Mouse (Mus musculus) stomach, embryonic 16.5 days (tissue): Measurements from ENCODE around the gene Stk16. TPM values are rescaled to one million over a fixed set of nuclear protein-coding genes. Genes with fewer than 3 reads are reported as not detected.

Experiments
- ATAC-seq: fragments of 200-750 bp; cut with Nextera tagmentation; 2 replicates; pipeline ENCODE4 v1.8.0; 2017; ENCODE audit warnings: moderate number of reproducible peaks, moderate TSS enrichment; ENCODE audit not compliant: insufficient read depth, low FRiP score
- H3K27ac ChIP-seq: fragments of 300-500 bp; sonication (generic); 2 replicates; pipeline ENCODE4 v1.5.1; 2014; ENCODE audit warnings: low read length
- H3K27me3 ChIP-seq: fragments of 300-500 bp; sonication (generic); 2 replicates; pipeline ENCODE4 v1.6.1; 2014; ENCODE audit warnings: low read length, control low read depth, mixed read lengths; ENCODE audit not compliant: control insufficient read depth, insufficient read depth
- H3K36me3 ChIP-seq: fragments of 300-500 bp; sonication (generic); 2 replicates; pipeline ENCODE4 v1.6.1; 2014; ENCODE audit warnings: low read length; ENCODE audit not compliant: control insufficient read depth, insufficient read depth
- H3K4me1 ChIP-seq: fragments of 300-500 bp; sonication (generic); 2 replicates; pipeline ENCODE4 v1.6.1; 2014; ENCODE audit warnings: low read length, control low read depth, mixed read lengths; ENCODE audit not compliant: control insufficient read depth, insufficient read depth
- H3K4me2 ChIP-seq: fragments of 300-500 bp; sonication (generic); 2 replicates; pipeline ENCODE4 v1.6.1; 2014; ENCODE audit warnings: low read depth, low read length, mixed read lengths
- H3K4me3 ChIP-seq: fragments of 300-500 bp; sonication (generic); replicated peaks from 2 replicates; pipeline ENCODE4 v1.5.1; 2014; ENCODE audit warnings: mild to moderate bottlenecking, low read length
- H3K9ac ChIP-seq: fragments of 300-500 bp; sonication (generic); 2 replicates; pipeline ENCODE4 v1.6.1; 2014; ENCODE audit warnings: low read length
- H3K9me3 ChIP-seq: fragments of 300-500 bp; sonication (generic); replicated peaks from 2 replicates; pipeline ENCODE4 v1.6.1; 2016; ENCODE audit warnings: low read length, control low read depth; ENCODE audit not compliant: control insufficient read depth
- WGBS: fragments of 180-500 bp; shearing (Covaris S2); extraction: QIAGEN DNeasy Blood & Tissue Kit; methylation state at CpG from one replicate; pipeline ENCODE4 v1.1.7; 2014; 5-methylcytosine and 5-hydroxymethylcytosine counted together
- polyA plus RNA-seq: library from polyadenylated mRNA; unstranded; fragments of >200 nt; fragmentation: Nextera tagmentation; extraction: Ambion mirVana; gene quantifications from 2 replicates; pipeline ENCODE4 v1.2.1, GENCODE M21; 2015

Gene Stk16
- polyA plus RNA-seq, 1 experiment from 2014 or later: 115 TPM

DNA sequence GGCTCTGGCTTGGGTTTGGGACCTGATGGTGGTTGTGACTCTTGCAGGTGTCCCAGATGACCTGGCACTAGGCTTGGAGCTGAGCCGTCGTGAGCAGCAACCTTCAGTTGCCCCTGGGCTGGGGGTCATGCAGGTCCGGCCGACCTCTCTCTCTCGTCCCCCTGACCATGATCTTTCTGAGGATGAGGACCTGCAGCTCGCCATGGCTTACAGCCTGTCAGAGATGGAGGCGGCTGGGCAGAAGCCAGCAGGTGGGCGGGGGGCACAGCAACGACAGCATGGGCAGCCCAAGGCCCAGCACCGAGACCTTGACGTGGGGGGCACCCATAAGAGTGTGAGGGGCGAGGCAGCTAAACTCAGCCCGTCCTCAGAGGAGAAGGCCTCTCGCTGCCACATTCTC is 32.8 kb downstream of the Stk16 start:
- 89% methylated on average over 14 of the region's 14 CpGs for WGBS
- Histone ChIP-seq H3K9ac (no peak overlapping the region), H3K27ac (no peak overlapping the region), H3K4me2 (no peak overlapping the region), H3K36me3 (peaks cover 11% of the 10 kb centered on the region; the same call in 1 of the 2 replicates), H3K9me3 (no peaks in the 10 kb centered on the region), H3K4me1 (peaks cover 9% of the 10 kb centered on the region), H3K4me3 (no peak overlapping the region), H3K27me3 (no peaks in the 10 kb centered on the region)
- no peak for ATAC-seq

DNA sequence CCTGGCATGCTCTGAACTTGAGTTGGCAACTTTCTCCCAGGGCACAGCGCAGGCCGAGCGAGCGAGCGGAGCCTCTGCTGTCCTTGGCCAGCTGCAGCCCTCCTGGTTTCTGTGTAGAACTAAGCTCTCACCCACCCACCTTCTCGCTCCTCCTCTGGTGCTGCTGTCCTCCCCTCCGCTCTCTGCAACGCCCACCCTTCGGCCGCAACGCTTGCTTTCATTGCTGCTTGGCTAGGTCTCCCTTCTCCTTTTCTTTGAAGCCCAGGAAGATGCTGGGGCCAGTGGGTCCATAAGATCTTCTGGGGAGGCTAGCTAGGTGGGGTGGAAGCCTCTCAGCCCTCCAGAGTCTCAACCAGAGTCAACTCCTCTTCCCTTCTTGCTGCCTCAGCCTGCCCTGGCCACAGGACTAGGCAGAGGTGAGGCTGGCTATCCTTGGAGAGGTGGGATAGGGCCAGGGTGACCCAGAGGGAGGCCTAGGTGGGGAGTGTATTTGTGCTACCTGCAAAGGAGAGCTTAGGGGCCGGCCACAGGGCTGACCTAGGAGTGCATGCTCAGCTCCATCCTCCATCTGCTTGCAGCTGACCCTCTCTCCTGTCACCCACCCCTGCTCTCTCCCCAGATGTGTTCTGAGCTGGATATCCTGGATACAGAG is 33.7 kb downstream of the Stk16 start:
- peaks cover 9% of the 10 kb centered on the region for H3K4me1 ChIP-seq
- no peak overlapping the region for H3K9ac ChIP-seq
- WGBS: 93% methylated on average over 12 of the region's 12 CpGs
- H3K9me3 ChIP-seq: no peaks in the 10 kb centered on the region
- H3K27me3 ChIP-seq: no peaks in the 10 kb centered on the region
- H3K4me2 ChIP-seq: no peak overlapping the region
- H3K4me3 ChIP-seq: no peak overlapping the region
- no peak for ATAC-seq
- peaks cover 11% of the 10 kb centered on the region; the same call in 1 of the 2 replicates for H3K36me3 ChIP-seq
- H3K27ac ChIP-seq: no peak overlapping the region

DNA sequence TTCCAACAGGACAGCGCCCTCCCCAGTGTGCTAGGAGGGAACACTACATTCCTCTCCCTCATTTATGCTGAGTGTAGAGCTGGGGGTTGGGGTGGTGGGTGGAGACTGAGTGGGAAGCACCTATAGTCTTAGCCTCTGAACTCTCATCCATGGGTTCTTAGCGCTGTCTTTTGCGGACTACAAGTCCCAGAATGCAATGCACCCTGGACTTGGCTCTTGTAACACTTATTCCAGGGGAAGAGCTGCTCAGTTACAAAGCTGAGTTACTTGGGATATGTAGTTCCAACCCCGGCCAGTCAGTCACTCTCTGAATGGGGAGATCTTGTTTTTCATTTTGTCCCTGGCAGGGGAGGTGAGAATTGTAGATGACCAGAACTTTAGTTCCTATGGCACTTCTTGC is 34.2 kb downstream of the Stk16 start:
- peaks cover 9% of the 10 kb centered on the region for H3K4me1 ChIP-seq
- ATAC-seq: peak; percentile 27; the same call in 1 of the 2 replicates
- peaks cover 8% of the 10 kb centered on the region; the same call in 1 of the 2 replicates for H3K36me3 ChIP-seq
- H3K27me3 ChIP-seq: no peaks in the 10 kb centered on the region
- 17% methylated on average over 4 of the region's 4 CpGs for WGBS
- no peak overlapping the region for H3K9ac ChIP-seq
- no peak overlapping the region for H3K27ac ChIP-seq
- no peaks in the 10 kb centered on the region for H3K9me3 ChIP-seq
- H3K4me2 ChIP-seq: no peak overlapping the region
- H3K4me3 ChIP-seq: no peak overlapping the region

DNA sequence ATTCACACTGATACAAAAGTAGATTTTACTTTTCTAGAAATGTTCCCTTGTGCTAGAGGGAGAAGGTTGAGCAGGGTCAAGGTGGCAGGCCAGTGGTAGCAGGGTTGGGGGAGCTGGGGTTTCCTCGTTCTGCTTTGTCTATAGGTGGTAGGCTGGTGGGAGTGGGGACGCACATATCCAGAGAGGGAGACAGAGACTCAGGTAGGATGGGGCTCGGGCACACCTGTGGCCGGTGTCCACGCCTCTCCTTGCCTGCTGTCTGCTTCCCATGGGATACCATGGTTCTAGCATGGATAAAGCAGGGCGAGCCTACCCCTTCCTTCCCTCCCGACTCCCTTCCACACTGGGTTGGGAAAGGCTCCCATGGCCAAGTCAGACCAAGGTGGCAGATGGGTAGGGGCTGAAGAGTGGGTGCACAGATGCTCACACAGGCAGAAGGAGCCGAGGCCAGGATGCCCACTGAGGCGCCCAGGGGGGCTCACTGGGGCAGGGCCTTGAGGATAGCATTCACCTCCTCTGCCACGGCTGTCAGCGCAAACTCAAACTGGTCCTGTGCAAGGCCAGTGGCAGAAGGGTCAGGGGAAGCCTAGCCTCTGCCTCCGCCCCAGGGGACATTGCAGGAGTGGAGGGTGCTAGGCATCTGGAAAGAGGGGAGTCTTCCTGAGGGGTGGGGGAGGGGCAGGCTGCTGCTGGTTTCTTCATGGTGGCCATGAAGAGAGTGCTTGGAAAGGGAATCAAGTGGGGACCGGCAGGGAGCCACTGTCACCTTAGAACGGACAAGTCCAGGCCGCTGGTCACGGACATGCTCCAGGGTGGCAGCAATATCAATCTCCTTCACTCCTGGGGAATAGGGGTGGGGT is 36.7 kb downstream of the Stk16 start:
- H3K27ac ChIP-seq: peak overlapping the region; percentile 12; the same call in 1 of the 2 replicates
- 78% methylated on average over 16 of the region's 16 CpGs for WGBS

DNA sequence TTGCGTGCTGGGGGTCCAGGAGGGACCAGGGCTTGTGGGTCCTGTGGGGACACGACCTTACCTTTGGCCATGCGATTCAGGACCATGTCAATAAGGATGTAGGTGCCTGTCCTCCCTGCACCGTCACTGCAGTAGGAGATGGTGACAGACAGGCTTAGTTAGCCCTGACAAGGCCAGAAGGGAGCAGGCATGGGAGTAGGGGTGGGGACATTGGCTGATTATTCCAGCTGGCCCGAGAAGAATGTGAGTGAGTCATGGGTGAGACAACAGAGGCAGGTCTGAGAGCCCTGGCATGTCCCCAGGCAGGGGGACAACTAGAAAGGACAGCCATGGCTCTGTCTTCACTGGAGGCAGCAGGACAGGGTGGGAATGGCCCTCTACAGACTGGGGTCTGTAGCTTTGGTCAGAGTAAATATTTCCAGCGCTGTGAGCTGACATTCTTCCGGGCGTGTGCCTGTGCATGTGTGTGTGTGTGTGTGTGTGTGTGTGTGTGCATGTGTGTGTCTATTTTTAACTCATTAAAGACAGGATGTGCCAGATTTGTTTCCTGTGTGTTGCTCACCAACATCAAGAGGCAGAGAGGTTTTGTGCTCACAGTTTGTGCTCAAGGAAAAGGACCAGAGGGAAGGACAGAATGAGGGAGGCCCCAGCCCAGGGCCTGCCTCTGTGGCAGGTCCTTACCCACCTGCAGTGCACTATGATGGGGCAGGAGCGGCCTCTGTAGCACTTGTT is 37.6 kb downstream of the Stk16 start:
- H3K4me2 ChIP-seq: no peak overlapping the region
- ATAC-seq: peak; percentile 61
- no peaks in the 10 kb centered on the region for H3K9me3 ChIP-seq
- 0 out of 2 replicates have a peak, but pooled peaks cover 4% of the 10 kb centered on the region for H3K36me3 ChIP-seq
- H3K9ac ChIP-seq: peak overlapping the region; percentile 25; the same call in 1 of the 2 replicates
- peak overlapping the region; percentile 12; the same call in 1 of the 2 replicates for H3K27ac ChIP-seq
- H3K4me1 ChIP-seq: peaks cover 12% of the 10 kb centered on the region
- no peaks in the 10 kb centered on the region for H3K27me3 ChIP-seq
- no peak overlapping the region for H3K4me3 ChIP-seq
- WGBS: 41% methylated on average over 9 of the region's 9 CpGs

More for the DNA sequence above, 36.7 kb downstream of the Stk16 start:
- H3K9ac ChIP-seq: peak overlapping the region; percentile 25; the same call in 1 of the 2 replicates
- no peaks in the 10 kb centered on the region for H3K9me3 ChIP-seq
- ATAC-seq: no peak
- H3K36me3 ChIP-seq: 0 out of 2 replicates have a peak, but pooled peaks cover 4% of the 10 kb centered on the region
- no peaks in the 10 kb centered on the region for H3K27me3 ChIP-seq
- H3K4me1 ChIP-seq: peaks cover 12% of the 10 kb centered on the region
- no peak overlapping the region for H3K4me3 ChIP-seq
- H3K4me2 ChIP-seq: no peak overlapping the region

DNA sequence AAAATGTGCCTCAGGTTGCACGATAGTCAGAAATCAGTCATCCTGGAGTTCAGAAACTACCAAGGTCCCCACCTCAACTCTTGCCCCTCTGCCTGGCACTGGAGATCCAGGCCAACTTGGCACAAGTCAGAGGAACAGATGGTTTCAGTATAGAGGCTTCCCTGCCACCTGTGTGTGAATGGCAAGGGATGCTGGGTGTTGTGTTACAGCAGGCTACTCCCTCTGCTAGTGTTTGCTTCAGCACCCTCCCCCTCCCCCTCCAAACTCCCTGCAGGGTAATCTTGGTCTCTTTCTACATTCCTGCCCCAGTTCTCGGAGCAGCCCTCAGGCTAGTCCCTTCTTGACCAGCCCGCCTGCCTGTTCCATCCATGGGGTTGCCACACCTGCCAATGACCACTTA is 39.9 kb downstream of the Stk16 start:
- no peak overlapping the region for H3K4me2 ChIP-seq
- 64% methylated on average over 3 of the region's 3 CpGs for WGBS
- H3K9me3 ChIP-seq: no peaks in the 10 kb centered on the region
- no peak overlapping the region for H3K4me3 ChIP-seq
- H3K9ac ChIP-seq: no peak overlapping the region
- no peaks in the 10 kb centered on the region for H3K36me3 ChIP-seq
- H3K27ac ChIP-seq: no peak overlapping the region
- peaks cover 12% of the 10 kb centered on the region for H3K4me1 ChIP-seq
- no peaks in the 10 kb centered on the region for H3K27me3 ChIP-seq
- no peak for ATAC-seq

DNA sequence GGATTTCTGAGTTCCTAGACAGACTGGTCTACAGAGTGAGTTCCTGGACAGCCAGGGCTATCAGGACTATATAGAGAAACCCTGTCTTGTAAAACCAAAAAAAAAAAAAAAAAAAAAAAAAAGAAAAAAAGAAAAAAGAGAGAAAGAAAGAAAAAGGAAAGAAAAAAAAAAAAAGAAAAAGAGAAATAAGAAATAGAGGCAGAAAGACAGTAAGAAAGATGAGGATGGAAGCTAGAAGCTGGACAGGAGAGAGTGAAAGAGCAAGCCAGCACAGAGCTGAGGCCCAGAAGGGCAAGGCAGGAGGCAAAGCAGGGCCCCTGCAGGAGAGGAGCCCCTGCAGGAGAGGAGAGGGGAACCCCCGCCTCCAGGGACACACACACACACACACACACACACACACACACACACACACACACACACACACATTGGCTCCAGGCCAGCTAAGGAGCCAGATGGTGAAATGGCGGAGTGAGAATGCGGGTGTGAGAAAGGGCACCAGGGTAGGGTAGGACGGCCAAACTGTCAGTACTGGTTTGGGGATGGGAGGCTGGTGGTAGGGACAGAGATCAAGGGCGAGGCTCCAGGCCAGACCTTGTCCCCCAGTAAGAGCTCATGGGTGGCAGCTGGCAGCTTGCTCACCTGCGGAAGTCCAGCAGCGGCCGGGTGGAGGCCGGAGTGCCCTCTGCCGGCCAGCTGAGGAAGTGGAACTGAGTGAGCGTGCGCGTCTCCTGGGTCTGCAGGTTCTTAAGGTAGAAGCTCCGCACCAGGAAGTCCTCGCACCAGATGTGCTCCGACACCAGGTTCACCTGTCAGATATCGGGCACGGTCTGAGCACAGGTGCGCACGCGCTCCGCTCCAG is 40.7 kb downstream of the Stk16 start:
- Histone ChIP-seq H3K4me3 (peak overlapping the region; percentile 29), H3K4me2 (peak overlapping the region; percentile 50), H3K4me1 (peaks cover 12% of the 10 kb centered on the region), H3K27ac (no peak overlapping the region), H3K9me3 (no peaks in the 10 kb centered on the region), H3K36me3 (no peaks in the 10 kb centered on the region), H3K9ac (peak overlapping the region; percentile 66), H3K27me3 (no peaks in the 10 kb centered on the region)
- peak; percentile 72 for ATAC-seq
- WGBS: 3% methylated on average over 21 of the region's 22 CpGs

DNA sequence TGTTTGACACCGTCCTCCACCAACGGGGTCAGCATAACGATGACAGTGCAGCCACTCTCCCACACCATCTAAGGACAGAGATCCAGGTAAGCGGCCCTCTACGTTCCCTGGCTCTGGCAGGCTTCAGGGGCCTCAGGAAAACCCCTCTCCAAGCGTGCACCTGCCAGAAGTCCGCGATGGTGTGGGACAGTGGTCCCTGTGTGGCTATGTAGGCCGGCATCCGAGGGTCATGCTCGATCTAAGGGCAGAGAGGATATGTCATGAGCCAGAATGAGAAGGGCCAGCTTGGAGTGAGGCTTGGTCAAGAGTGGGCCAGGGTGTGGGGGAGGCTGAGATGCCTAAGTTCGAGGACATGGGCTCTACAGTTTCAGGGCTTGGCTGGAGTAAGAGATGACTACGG is 41.7 kb downstream of the Stk16 start:
- H3K9ac ChIP-seq: no peak overlapping the region
- WGBS: 70% methylated on average over 13 of the region's 13 CpGs
- no peak overlapping the region for H3K4me3 ChIP-seq
- H3K4me2 ChIP-seq: no peak overlapping the region
- H3K27ac ChIP-seq: no peak overlapping the region
- no peaks in the 10 kb centered on the region for H3K9me3 ChIP-seq
- H3K4me1 ChIP-seq: peaks cover 12% of the 10 kb centered on the region
- ATAC-seq: no peak
- H3K27me3 ChIP-seq: no peaks in the 10 kb centered on the region
- no peaks in the 10 kb centered on the region for H3K36me3 ChIP-seq
